Mouse (Mus musculus) adrenal gland, adult 18-20 months (tissue): ENCODE results near the gene 1700088E04Rik. TPM values are rescaled to one million over a fixed set of nuclear protein-coding genes. Genes with fewer than 3 reads are reported as not detected.
A peak's percentile ranks its signal among the peaks of the same experiment; 100 is the strongest.

Experiments used
- DNase-seq, 2 experiments: peaks; one replicate each; pipeline ENCODE4 v3.0.0; 2021 to 2022; ENCODE audit warnings: low spot score in 2 of 2
- total RNA-seq, 2 experiments: library from RNA; stranded (reverse); gene quantifications; 1 replicate in 1 of 2; 2 replicates in 1 of 2; pipeline ENCODE4 v1.2.3; 2021

Gene 1700088E04Rik
- total RNA-seq, 2 experiments from 2014 or later = 7.2 to 8.2 TPM

DNA sequence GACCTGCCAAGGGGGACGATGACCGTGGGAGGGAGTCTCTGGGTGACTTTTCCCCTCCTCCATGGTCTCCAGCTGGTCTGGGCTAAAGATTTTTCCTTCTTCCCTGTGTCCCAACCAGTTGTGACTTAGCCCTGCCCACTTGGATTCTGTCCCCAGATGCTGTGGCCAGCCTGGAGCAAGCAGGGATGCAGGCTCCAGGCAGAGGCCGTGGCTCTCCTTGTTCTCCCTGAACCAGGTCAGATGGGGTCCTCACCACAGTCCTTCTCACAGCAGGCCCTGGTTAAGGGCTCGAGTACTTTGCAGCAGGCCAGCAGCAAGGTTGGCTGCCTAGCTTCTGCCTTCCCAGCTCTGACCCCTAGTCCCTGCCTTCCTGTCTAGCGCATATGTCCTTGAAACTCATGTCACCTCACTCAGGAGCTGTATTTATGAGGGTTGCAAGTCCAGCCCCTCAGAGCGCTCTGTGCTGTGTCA, 7.8 kb downstream of the 1700088E04Rik start:
- DNase-seq = no peak

DNA sequence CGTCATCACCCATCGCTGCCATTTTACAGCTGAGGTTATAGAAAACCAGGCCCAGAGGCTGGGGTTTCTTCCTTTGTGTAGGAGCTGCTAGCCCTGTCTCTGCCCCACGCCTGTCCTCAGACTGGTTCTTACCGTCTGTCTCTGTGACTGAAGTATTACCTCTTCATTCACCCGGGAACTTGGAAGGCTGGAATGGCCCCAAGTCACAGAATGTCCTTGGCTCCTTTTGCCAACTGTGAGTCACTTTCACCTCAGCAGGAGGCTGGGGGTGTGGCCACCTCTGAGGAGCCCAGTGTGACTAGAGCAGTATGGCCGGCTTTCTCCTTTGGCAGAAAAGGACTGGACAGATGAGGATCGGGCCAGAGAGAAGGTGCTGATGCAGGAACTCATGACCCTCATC, 9.6 kb downstream of the 1700088E04Rik start:
- peak; percentile 69 to 74 for DNase-seq

DNA sequence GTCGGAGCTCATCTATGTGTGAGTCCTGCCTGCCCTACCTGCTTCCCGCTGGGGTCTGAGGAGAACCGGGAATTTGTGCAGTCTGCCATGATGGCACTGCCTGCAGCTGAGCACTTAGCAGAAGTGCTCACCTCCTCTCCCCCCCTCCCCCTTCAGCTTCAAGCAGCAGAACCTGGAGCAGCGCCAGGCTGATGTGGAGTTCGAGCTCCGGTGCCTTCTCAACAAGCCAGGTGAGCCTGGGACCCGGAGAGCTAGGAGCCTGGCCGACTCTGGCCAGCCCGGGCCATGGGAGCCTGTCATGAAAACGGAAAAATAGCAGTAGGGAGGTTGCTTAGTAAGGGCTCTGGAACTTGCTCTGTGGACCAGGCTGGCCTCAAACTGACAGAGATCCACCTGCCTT, 10.3 kb downstream of the 1700088E04Rik start:
- DNase-seq = no peak

DNA sequence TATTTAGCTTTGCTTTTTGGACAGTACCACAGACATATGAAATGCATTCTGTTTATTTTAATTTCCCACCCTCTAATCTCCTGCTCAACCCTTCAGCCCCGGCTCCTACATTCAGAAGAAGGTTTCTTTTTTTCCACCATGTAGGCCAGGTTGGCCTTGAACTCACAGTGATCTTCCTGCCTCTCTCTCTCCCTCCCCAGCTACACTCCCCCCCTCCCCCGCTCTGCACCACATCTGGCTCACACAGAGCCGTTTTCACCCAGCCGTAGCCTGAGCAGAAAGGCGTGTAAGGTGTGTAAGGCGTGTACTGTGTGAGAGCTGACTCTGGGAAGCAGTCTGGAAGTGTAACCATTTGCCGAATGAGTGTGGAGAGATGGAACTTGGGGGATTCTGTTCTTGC, 11.7 kb downstream of the 1700088E04Rik start:
- no peak for DNase-seq

DNA sequence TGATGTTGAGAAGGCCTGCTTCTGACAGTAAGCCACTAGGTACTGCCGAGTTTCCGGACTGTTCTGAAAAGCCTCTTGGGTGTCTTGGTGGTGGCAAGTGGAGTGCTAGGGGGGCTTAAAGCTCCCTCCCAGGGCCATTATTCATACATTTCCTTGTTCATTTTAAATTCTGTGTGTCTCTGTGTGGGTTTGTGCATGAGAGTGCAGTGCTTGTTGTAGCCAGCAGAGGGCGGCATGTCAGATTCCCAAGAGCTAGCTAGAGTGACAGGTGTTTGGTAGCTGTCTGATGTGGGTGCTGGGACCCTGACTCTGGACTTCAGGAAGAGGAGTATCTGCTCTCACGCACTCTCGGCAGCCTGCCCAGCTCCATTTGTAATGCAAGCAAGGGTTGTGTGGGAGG, 12.8 kb downstream of the 1700088E04Rik start:
- no peak for DNase-seq

DNA sequence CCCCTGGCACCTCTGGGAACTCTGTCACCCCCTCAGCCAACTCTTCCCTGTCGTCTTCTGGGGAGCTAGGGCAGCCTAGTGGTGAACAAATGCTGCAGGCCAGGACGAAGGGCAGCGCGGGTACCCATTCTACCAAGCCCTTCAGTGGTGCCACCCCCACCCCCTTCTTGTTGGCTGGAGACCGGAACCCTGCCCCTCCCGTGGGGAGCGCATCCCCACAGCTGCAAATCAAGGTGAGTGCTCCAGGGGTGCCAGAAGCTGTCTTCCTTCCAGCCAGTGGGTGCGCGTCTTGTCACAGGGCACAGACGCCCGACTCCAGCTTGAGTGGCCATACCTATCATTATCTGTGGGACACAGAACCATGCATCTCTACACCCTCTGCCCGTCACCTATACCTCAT, 14.0 kb downstream of the 1700088E04Rik start:
- DNase-seq = no peak

DNA sequence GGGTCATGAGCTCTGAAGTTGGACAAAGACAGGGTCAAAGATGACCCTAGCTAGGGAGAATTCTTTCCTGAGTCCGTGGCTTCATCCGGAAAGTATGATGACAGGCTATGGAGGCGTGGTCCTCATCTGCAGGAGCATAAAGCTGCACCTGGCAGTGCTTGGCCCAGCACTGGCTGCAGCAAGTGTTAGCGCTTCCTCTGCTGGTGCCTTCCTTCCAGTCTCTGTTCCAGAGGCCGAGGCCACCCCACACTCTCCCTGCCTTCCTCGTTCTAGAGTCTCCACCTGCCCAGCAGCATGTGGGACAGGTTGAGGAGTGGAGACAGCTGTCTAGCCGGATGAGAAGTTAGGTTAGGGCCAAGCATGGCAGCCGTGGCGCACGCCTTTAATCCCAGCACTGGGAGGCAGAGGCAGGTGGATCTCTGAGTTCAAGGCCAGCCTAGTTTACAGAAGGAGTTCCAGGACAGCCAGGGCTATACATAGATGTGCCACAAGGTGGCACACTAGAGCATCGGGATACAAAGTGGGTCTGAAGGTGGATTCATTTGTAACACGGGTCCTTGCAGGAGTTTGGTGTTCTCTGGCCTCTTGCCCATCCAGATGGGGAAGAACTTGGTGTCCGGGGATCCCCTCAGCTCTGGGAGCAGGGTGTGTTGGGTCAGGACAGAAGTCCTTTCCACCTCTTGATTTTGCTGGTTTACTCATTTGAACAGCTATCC, 14.7 kb downstream of the 1700088E04Rik start:
- DNase-seq = peak; percentile 52 to 56

DNA sequence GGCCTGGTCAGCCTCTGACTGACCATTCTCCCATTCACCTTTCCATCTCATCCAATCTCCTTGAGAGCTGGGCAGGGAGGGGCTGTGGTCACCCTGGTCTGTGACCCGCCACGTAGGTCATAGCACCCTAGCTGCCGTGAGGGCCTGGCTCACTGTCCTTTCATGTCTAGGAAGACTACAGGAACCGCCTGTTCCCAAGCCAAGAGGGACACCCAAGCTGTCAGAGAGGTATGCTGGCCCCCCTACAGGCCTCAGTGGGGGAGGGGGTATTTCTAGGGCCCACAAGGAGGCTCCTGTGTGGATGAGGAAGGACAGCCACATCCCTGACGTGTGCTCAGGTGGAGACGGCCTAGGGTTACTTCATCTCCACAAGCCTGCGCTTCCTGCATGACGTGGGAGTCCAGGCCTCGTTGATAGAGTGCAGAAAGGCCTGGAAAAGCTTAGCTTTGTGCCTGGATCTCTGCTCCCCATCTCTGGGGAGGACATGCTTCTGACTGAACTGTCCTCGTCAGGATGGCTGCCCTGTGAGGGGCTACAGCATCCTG, 16.6 kb downstream of the 1700088E04Rik start:
- no peak for DNase-seq

DNA sequence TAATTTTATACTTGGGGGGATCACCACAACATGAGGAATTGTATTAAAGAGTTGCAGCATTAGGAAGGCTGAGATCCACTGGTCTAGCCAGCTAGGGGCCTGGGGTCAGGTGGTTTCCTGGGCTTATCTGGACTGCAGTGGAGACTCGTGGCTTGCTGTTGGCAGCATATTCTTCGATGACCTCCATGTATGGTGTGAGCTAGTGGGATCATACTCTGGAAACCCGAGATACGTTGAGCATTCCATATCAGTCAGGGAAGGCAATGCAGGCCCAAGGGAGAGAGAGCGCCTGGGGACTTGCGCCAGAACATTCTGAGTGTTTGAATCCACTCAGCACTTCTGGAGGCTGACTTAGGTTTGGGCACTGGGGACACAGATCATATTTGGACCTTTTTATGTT, 17.3 kb downstream of the 1700088E04Rik start:
- DNase-seq = no peak

DNA sequence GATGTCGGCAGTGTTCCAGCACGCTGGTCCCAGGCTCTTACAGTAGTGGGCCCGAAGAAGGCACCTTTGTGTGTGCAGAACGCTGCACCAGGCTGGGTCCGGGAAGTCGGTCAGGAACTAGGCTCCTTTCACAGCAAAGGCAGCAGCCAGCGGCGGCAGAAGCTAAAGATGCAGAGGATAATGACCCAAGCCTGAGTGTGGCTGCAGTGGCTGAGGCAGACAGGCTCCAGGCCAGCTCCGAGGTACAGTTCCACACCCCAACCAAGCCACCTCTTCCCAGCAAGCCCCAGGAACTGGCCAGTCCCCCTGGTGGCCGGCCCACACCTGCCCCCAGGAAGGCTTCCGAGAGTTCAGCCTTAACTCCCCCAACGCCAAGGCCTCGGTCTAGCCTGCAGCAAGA, 18.5 kb downstream of the 1700088E04Rik start:
- DNase-seq = no peak

DNA sequence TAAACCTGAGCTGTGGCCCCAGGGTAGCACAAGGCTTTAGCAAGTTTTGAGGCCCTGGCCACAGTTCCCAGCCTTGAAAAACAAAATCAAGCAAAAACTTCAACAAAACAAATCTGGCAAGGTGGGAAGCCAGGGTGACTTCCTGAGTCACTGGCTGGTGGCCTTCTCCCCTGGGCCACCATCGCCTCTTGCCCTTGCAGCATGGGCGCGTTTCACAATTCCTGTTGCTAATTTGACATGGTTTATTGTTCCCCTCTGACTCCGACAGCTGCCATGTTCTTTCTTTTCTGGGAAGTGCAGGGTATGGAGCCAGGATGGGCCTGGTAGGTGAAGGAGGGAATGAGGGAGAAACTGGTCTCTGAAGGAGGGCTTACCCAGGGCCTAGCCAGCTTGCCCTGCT, 18.9 kb downstream of the 1700088E04Rik start:
- no peak for DNase-seq

DNA sequence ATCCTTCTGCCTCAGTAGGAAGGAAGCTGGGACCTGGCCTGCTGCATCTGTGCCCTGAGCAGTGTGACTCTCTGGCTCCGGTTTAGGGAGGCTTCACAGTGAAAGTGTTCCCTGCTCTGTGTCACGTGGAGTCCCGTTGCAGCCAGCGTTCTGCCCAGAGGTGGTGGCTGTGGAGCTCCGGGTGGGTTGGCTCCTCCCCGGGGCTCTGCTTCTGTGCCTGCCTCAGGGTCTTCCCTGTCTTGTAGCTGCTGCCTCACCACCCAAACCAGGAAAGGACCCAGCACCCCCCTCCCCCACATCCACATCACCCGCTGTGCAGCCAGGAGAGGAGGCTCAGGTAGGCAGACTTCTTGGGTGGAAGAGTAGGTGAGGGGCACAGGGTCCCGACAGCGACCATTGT, 21.6 kb downstream of the 1700088E04Rik start:
- no peak for DNase-seq

DNA sequence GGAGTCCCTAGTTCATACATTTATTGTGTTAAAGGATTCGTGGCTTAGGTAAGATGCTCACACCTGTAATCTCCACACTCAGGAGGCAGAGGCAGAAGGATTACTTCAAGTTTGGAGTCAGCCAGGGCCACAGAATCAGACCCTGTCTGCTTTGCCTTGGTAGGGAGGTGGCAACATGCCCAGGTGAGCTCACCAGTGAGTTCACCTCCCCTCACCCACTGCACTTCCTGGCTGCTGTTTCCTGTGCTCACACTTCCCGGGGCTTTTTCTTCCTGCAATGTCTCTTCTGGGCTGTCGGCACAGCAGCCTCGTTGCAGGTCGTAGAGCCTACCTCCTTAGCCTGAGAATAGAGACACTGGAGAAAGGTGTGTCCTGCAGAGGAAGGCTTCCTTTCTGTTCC, 25.8 kb downstream of the 1700088E04Rik start:
- no peak for DNase-seq

DNA sequence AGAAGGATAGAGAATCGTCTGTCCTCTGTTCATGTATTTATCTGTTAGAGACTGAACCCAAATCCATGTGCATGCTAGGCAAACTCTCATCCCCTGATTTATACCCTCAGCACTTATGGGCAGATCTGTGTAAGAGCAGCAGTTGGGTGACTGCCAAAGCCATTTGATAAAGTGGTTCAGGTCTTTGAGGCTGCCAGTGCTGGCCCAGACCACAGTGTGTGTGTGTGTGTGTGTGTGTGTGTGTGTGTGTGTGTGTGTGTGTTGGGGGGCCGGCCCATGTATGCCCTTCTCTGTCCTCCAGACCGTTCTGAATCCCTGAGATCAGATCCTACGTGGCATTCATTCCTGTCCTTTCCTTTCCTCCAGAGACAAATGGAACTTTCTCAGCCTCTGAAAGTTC, 29.3 kb downstream of the 1700088E04Rik start:
- DNase-seq = no peak

DNA sequence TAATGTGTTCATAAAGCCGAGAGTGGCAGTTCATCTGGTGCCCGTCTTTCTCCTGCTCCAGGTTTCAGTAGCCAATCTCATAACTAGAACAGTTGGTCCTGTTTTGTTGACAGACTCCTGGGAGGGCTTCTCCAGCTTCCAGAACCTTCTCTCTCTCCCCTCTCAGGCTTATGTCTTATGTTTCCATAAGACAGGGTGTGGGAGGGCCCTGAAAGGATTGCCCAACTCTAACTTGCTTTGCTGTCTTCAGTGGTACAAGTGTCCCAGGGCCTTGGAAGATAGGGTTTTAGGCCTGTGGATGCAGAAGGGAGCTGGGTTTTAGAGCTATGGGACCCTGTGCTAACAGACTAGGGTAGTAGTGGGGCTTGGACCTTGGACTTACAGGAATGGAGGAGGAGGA, 30.5 kb downstream of the 1700088E04Rik start:
- DNase-seq = no peak

DNA sequence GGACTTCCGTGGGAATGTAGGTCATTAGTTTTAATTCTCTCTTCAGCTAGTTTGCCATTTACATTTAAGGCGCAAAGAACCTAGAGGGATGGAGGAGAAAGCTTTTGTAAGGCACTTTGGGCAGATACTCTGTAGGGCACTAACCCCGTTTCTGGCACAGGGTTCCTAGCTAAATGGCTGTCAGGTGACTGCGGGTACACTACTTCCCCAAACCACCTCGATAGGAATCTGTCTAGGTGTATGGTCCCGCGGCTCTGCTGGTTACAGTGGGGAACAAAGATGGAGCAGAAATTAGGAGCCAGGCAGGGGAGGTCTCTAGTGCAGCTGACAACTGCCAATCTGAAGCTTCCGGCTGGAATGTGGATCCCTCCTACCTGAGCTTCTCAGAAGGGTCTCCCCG, 31.0 kb downstream of the 1700088E04Rik start:
- DNase-seq = no peak

DNA sequence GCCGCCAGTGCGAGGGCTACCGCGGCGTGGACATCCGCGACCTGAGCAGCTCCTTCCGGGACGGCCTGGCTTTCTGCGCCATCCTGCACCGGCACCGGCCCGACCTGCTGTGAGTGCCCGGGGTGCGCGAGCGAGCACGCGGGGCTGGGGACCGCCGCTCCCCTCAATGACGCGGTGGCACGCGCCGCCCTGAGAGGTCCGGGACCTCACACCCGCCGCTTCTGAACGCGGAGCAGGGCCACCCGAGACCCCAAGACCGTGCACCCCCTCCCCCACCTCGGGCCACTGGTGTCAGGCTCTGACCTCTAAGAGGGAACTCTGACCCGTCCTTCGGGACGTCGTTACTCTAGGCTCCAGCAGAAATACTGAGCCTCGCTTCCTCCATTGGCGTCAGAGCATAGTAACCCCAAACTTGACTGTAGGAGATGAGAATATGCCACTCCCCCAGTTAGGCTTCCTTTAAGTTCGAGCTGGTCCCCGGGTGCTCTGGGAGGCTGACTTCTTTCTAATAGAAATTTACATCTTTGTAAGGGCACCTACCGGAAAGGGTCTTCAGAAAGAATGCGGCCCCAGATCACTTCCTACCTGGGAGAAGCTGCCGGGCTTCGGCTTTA, 31.6 kb downstream of the 1700088E04Rik start:
- DNase-seq = no peak

DNA sequence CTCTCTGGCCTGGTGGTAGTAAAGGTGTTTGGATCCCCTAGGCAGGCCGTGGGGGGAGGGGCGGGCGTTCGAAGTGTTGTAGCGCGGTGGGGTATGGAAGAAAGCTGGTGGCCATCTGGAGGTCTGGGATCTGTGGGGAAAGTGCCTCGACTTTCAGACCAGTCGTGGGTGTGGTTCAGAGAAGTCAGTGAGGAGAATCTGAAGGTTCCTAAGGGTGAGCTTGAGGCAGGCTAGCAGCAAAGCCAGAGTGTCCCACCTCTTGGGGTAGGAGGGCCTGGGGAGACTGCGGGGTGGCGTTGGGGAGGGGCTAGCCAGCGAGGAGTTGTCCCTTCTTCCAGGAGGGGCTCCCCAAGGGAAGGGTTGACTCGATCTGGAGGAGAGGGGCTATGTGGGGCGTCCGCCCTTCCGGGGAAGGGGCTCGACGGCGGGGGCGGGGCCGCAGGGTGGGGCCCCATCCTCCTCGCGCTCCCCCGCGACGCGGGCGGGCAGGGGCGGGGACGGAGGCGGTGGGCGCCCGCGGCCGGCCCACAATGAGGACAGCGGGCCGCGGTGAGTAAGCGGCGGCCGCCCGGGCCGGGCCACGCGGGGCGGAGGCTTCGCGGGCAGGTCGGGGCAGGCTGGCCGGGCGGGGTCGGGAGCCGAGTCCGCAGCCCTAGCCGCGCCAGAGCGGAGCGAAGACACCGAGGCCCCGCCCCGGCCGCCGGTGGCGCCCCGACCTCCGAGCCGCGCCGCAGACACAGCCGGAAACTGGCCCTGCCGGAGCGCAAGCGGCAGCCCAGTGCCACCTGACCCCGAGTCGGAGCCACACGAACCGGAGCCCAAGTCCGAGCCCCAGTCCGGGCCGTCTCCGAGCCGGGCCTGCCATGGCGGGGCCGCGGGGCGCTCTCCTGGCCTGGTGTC, 32.4 kb downstream of the 1700088E04Rik start, which contains the start of gene Micall1:
Gene Micall1, plus strand, starts transcription at position 478 of the 900 bp plus-strand sequence.
- peak; percentile 82 to 87 for DNase-seq

DNA sequence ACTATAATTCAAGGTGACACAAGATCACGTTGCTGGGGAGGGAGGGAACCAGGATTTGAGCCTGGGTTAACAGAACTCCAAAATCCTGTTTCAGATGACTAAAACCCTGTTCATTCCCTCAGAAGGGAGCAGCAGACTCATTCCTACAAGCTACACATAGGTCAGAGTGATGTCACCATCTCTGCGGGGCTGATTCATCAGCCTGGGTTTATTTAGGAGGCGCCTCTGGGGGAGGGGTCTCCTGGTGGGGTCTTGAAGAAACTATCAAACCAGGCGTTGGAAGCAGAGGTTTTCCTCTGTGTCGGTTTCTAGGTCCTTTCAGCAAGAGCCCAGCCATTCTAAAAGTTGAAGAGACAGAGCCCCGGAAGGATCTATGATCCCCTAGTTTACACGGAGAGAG, 33.1 kb downstream of the 1700088E04Rik start:
- DNase-seq = no peak

DNA sequence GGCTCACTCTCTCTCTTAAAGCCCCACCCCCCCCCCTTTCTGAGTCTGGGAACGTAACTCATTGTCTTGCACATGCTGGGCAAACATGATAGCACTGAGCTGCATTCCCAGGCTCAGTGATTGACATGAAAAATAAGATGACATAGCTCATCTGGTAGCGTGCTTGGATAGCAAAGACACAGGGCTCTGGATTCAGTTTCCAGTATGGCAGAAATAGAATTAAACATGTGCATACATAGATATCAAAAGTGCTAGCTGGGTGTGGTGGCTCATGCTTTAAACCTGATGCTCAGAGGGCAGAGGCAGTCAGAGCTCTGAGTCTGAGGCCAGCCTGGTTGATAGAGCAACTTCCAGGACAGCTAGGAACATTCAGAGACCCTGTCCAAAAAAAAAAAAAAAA, 35.2 kb downstream of the 1700088E04Rik start:
- DNase-seq = no peak

DNA sequence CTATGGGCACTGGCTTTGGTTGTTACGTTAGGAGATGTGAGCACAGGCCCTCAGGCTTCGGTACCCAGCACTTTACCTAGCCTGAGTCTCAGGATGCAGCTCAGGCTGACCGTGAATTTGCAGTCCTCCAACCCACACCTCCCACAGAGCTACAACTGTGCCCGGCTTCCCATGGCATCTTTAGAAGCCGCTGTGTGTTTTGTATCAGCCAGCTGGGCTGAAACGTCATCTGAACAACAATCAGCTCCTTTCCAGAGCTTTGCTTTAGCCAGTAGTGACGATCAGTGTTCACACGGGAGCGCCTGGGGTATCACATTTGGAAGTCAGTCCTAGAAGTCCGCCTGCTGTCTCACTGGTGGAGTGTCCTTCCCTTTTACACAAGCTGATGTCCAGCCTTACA, 37.8 kb downstream of the 1700088E04Rik start:
- DNase-seq = no peak
